Mouse (Mus musculus) forebrain, embryonic 12.5 days (tissue): ENCODE measurements at regions not wholly inside any gene's neighbourhood (a gene's known extent, or its start where the extent isn't known, plus 50 kb on each side); places are given as distances from the start of the nearest gene placed in this dataset.

Source experiments
- ATAC-seq: fragments of 200-750 bp; cut with Nextera tagmentation; 2 replicates; pipeline ENCODE4 v1.8.0; 2017; ENCODE audit warnings: moderate TSS enrichment; ENCODE audit not compliant: low FRiP score
- H3K27ac ChIP-seq: fragments of 300-500 bp; sonication (generic); 2 replicates; pipeline ENCODE4 v1.5.1; 2016; ENCODE audit warnings: mild to moderate bottlenecking
- H3K27me3 ChIP-seq: fragments of 300-500 bp; sonication (generic); 2 replicates; pipeline ENCODE4 v1.6.1; 2016; ENCODE audit warnings: mild to moderate bottlenecking
- H3K36me3 ChIP-seq: fragments of 300-500 bp; sonication (generic); replicated peaks from 2 replicates; pipeline ENCODE4 v1.6.1; 2016; ENCODE audit warnings: mild to moderate bottlenecking
- H3K4me1 ChIP-seq: fragments of 300-500 bp; sonication (generic); 2 replicates; pipeline ENCODE4 v1.6.1; 2016
- H3K4me2 ChIP-seq: fragments of 300-500 bp; sonication (generic); 2 replicates; pipeline ENCODE4 v1.6.1; 2016; ENCODE audit warnings: mild to moderate bottlenecking, moderate library complexity
- H3K4me3 ChIP-seq: fragments of 300-500 bp; sonication (generic); replicated peaks from 2 replicates; pipeline ENCODE4 v1.5.1; 2016; ENCODE audit warnings: mild to moderate bottlenecking
- H3K9ac ChIP-seq: fragments of 300-500 bp; sonication (generic); 2 replicates; pipeline ENCODE4 v1.6.1; 2016; ENCODE audit warnings: mild to moderate bottlenecking
- H3K9me3 ChIP-seq: fragments of 300-500 bp; sonication (generic); 2 replicates; pipeline ENCODE4 v1.6.1; 2016
- WGBS: fragments of 180-500 bp; shearing (Covaris S2); methylation state at CpG from one replicate; pipeline ENCODE4 v1.1.7; 2016; 5-methylcytosine and 5-hydroxymethylcytosine counted together

- WGBS: 61% methylated on average over 1 of the region's 1 CpGs
- H3K4me3 ChIP-seq: no peak overlapping the region
Measured at GRCm38 (mm10) chr13:72972894-72973293, 287.4 kb upstream of the Irx4 start.

GRCm38 (mm10) chr13:72977213-72977612 is 283.1 kb upstream of the Irx4 start:
- no peaks in the 10 kb centered on the region for H3K27me3 ChIP-seq
- ATAC-seq: no peak
- no peak overlapping the region for H3K27ac ChIP-seq
- no peak overlapping the region for H3K4me3 ChIP-seq
- no peaks in the 10 kb centered on the region for H3K36me3 ChIP-seq
- no peak overlapping the region for H3K4me2 ChIP-seq
- H3K9ac ChIP-seq: no peak overlapping the region
- H3K9me3 ChIP-seq: no peaks in the 10 kb centered on the region
- no peaks in the 10 kb centered on the region for H3K4me1 ChIP-seq
- 86% methylated on average over 6 of the region's 6 CpGs for WGBS

More at GRCm38 (mm10) chr13:72972894-72973293, 287.4 kb upstream of the Irx4 start:
- Histone ChIP-seq H3K4me2 (no peak overlapping the region), H3K27ac (no peak overlapping the region), H3K9ac (no peak overlapping the region), H3K36me3 (no peaks in the 10 kb centered on the region), H3K4me1 (no peaks in the 10 kb centered on the region), H3K27me3 (0 out of 2 replicates have a peak, but pooled peaks cover 3% of the 10 kb centered on the region), H3K9me3 (no peaks in the 10 kb centered on the region)
- no peak for ATAC-seq

- Histone ChIP-seq H3K27me3 (no peaks in the 10 kb centered on the region), H3K4me1 (no peaks in the 10 kb centered on the region), H3K4me3 (no peak overlapping the region), H3K36me3 (no peaks in the 10 kb centered on the region), H3K9ac (no peak overlapping the region), H3K4me2 (no peak overlapping the region), H3K27ac (no peak overlapping the region), H3K9me3 (no peaks in the 10 kb centered on the region)
- ATAC-seq: no peak
- 70% methylated on average over 3 of the region's 3 CpGs for WGBS
Measured at GRCm38 (mm10) chr13:72977971-72978370, 282.3 kb upstream of the Irx4 start.

DNA sequence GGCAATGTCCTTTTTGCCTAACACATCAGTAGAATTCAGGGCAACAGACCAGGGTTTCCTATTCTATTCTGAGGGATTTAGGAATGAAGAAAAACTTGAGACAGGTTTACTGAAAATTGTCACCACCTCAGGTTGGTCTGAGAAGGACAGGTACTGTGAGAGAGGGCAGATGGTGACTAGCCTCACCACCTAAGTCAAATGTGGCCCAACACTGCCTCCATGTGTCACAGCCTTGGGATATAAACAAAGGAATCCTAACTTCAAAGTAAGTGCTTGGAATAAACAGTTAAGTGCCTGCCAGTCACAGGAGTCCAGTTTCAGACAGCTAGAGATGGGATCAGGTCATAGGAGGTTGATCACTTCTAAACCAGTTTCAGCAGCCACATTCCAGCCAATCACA is 281.3 kb upstream of the Irx4 start:
- Histone ChIP-seq H3K4me2 (no peak overlapping the region), H3K9me3 (no peaks in the 10 kb centered on the region), H3K27ac (no peak overlapping the region), H3K36me3 (no peaks in the 10 kb centered on the region), H3K4me1 (no peaks in the 10 kb centered on the region), H3K27me3 (no peaks in the 10 kb centered on the region), H3K9ac (no peak overlapping the region), H3K4me3 (no peak overlapping the region)
- no peak for ATAC-seq

DNA sequence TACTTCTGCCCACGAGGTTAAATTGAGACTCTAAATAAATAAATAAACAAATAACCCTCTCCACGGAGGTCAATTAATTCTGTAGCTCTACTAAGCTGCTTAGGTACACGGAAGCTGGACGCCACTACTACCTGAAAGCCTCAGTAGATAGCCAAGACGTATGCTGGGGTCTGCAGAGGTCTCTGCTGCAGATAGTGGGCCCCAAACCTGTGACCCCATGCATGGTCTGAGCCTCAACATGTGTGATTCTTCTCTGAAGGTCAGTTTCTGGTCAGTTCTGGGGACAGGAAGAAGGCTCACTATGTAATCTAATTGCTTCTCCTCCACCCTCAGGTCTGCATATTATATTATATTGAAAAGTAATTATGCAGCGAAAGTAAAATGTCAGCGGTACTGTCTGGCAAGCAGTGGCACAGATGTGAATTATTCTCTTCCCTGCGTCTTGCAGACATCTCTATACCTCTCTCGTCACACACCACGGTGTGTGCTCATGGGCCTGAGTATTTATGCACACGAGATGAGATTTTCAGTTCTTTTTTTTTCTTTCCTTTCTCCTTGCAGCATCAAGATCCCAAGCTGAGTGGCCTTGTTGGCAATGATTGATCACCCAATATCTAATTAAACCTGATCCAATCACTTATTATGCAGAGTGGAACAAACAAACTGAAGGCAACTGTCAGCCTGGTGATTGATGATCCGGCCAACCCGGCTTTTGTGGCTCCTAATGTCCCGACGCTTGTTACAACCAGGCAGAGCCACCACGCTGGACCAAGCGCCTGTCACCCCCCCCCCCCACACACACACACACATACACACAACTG is 267.5 kb upstream of the Irx4 start:
- no peak overlapping the region for H3K9ac ChIP-seq
- no peaks in the 10 kb centered on the region for H3K9me3 ChIP-seq
- H3K4me2 ChIP-seq: no peak overlapping the region
- 75% methylated on average over 17 of the region's 17 CpGs for WGBS
- H3K4me1 ChIP-seq: no peaks in the 10 kb centered on the region
- ATAC-seq: no peak
- 0 out of 2 replicates have a peak, but pooled peaks cover 3% of the 10 kb centered on the region for H3K27me3 ChIP-seq
- no peak overlapping the region for H3K27ac ChIP-seq
- H3K4me3 ChIP-seq: no peak overlapping the region
- H3K36me3 ChIP-seq: no peaks in the 10 kb centered on the region

DNA sequence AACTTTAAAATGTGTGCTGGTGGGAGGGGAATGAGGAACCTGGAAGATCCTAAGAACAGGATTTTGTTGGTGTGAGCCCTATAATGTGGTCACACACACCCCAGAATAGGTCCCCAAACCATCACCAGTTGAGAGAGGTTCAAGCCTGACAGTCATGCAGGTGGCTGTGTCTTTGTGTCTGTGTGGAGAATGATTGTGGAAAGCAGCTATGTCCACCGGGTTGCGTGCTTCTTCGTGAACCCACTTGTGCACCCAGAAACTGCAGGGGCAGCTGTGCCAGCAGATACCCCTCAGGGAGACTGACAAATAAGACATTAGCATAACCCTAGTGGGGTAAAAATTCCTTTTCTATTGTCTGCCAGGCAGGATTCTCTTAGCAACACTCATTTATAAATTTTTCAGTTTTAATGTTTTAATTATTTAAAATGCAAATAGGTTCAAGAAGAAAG is 266.8 kb upstream of the Irx4 start:
- H3K27ac ChIP-seq: no peak overlapping the region
- no peak for ATAC-seq
- WGBS: 89% methylated on average over 3 of the region's 3 CpGs
- no peak overlapping the region for H3K4me2 ChIP-seq
- H3K4me3 ChIP-seq: no peak overlapping the region
- no peak overlapping the region for H3K9ac ChIP-seq
- no peaks in the 10 kb centered on the region for H3K4me1 ChIP-seq
- no peaks in the 10 kb centered on the region for H3K9me3 ChIP-seq
- H3K36me3 ChIP-seq: no peaks in the 10 kb centered on the region
- H3K27me3 ChIP-seq: 0 out of 2 replicates have a peak, but pooled peaks cover 3% of the 10 kb centered on the region

- H3K9me3 ChIP-seq: no peaks in the 10 kb centered on the region
- H3K4me1 ChIP-seq: no peaks in the 10 kb centered on the region
- H3K9ac ChIP-seq: no peak overlapping the region
- 0 out of 2 replicates have a peak, but pooled peaks cover 3% of the 10 kb centered on the region for H3K27me3 ChIP-seq
- ATAC-seq: no peak
- H3K36me3 ChIP-seq: no peaks in the 10 kb centered on the region
- H3K4me3 ChIP-seq: no peak overlapping the region
- H3K27ac ChIP-seq: no peak overlapping the region
- no peak overlapping the region for H3K4me2 ChIP-seq
Measured at GRCm38 (mm10) chr13:72994538-72994937, 265.7 kb upstream of the Irx4 start.

- H3K27me3 ChIP-seq: peaks cover 12% of the 10 kb centered on the region; the same call in 1 of the 2 replicates
- no peak overlapping the region for H3K27ac ChIP-seq
- H3K4me2 ChIP-seq: no peak overlapping the region
- no peak overlapping the region for H3K4me3 ChIP-seq
- H3K9ac ChIP-seq: no peak overlapping the region
- WGBS: 70% methylated on average over 22 of the region's 22 CpGs
- ATAC-seq: no peak
- peaks cover 3% of the 10 kb centered on the region; the same call in 1 of the 2 replicates for H3K4me1 ChIP-seq
- H3K9me3 ChIP-seq: no peaks in the 10 kb centered on the region
- H3K36me3 ChIP-seq: no peaks in the 10 kb centered on the region
Measured at GRCm38 (mm10) chr13:73008856-73009546, 251.3 kb upstream of the Irx4 start.

DNA sequence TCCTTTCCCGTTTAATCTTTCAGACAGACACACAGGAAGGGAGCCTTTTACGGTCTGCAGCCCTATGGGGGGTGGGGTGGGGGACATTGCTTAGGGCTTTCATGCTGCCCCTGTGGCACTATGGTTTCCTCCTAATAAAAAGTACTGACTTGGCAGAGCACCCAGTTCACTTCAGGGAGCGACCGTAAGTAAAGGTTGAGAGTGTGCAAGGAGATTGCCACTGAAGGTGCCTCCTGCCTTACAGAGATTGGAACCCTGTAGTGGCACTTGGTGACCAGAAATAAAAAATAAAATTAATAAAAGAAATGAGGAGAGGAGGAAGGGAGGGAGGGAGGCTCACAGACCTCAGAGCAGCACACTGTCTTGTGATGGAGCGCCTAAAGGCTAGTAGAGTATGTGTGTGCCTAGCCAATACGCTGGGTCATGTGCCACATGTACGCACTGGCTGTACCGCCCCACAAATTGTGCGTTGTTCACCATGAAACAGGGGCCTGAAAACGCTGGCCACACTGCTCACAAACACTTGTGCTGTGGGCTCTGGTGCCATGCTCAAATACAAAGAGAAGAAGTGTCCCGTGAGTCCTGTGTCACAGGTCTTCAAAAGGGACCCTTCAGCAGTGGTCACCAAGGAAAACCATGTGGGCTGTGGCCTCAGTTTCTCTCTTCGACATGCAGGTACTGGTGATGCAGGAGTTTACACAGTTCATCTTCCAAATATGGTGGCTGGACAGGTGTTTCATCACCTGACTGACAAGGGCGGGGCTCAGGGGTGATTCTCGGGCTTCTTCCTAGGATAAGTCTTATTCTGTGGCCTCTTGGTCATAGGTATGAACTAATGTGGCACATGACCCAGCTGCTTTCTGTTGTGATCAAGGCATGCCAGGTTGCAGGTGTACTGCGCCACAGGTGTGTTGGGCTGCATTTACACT is 250.5 kb upstream of the Irx4 start:
- Histone ChIP-seq H3K4me1 (peaks cover 3% of the 10 kb centered on the region; the same call in 1 of the 2 replicates), H3K9ac (no peak overlapping the region), H3K27me3 (peaks cover 12% of the 10 kb centered on the region; the same call in 1 of the 2 replicates), H3K4me3 (no peak overlapping the region), H3K36me3 (no peaks in the 10 kb centered on the region), H3K9me3 (no peaks in the 10 kb centered on the region), H3K27ac (no peak overlapping the region), H3K4me2 (no peak overlapping the region)
- ATAC-seq: no peak
- WGBS: 83% methylated on average over 15 of the region's 15 CpGs

DNA sequence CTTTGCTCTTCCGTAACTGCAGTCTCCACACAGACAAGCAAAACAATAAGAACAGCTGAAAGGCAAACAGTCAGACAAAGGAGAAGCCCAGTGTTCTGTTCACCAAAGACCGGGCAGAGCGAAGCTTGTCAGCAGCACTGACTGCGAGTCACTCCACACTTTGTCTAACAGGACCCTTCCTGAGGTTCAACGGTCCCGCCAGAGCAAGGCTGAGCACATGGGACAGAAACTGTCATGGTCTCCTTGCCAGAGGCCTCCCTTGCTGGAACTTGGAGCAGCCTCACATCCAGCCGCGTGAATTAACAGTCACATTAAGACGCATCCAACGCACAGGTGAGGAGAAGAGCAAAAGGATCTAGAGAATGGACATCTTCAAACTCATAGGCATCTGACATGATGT is 241.1 kb upstream of the Irx4 start:
- no peak for ATAC-seq
- 69% methylated on average over 10 of the region's 10 CpGs for WGBS
- Histone ChIP-seq H3K4me3 (no peak overlapping the region), H3K36me3 (no peaks in the 10 kb centered on the region), H3K27ac (no peak overlapping the region), H3K9ac (no peak overlapping the region), H3K4me1 (no peaks in the 10 kb centered on the region; the same call in 1 of the 2 replicates), H3K9me3 (no peaks in the 10 kb centered on the region), H3K27me3 (peaks cover 28% of the 10 kb centered on the region), H3K4me2 (no peak overlapping the region)

GRCm38 (mm10) chr13:73031217-73031616 is 229.1 kb upstream of the Irx4 start:
- no peak for ATAC-seq
- WGBS: 86% methylated on average over 3 of the region's 3 CpGs
- H3K4me3 ChIP-seq: no peak overlapping the region
- no peak overlapping the region for H3K9ac ChIP-seq
- no peak overlapping the region for H3K4me2 ChIP-seq
- H3K27me3 ChIP-seq: peaks cover 62% of the 10 kb centered on the region
- peaks cover 29% of the 10 kb centered on the region for H3K4me1 ChIP-seq
- H3K36me3 ChIP-seq: no peaks in the 10 kb centered on the region
- H3K9me3 ChIP-seq: no peaks in the 10 kb centered on the region
- H3K27ac ChIP-seq: no peak overlapping the region

- no peak overlapping the region for H3K4me3 ChIP-seq
- no peaks in the 10 kb centered on the region for H3K9me3 ChIP-seq
- H3K9ac ChIP-seq: no peak overlapping the region
- ATAC-seq: no peak
- no peaks in the 10 kb centered on the region for H3K36me3 ChIP-seq
- 21% methylated on average over 3 of the region's 3 CpGs for WGBS
- peaks cover 33% of the 10 kb centered on the region for H3K4me1 ChIP-seq
- peaks cover 76% of the 10 kb centered on the region for H3K27me3 ChIP-seq
- H3K4me2 ChIP-seq: no peak overlapping the region
- no peak overlapping the region for H3K27ac ChIP-seq
Measured at GRCm38 (mm10) chr13:73033055-73033454, 227.2 kb upstream of the Irx4 start.
